Mouse (Mus musculus) lung, postnatal 0 days (tissue): ENCODE results near the gene Rbm20. TPM values are rescaled to one million over a fixed set of nuclear protein-coding genes. Genes with fewer than 3 reads are reported as not detected.

Source experiments
- ATAC-seq: fragments of 200-750 bp; cut with Nextera tagmentation; 2 replicates; pipeline ENCODE4 v1.8.0; 2017; ENCODE audit warnings: moderate library complexity
- DNase-seq: peaks from one replicate; pipeline ENCODE4 v3.0.0-alpha.2; 2016; ENCODE audit warnings: low spot score
- H3K27ac ChIP-seq: fragments of 300-500 bp; sonication (generic); 2 replicates; pipeline ENCODE4 v1.5.1; 2014; ENCODE audit warnings: antibody characterized with exemption, mild to moderate bottlenecking, low read length, mixed read lengths
- H3K27me3 ChIP-seq: fragments of 300-500 bp; sonication (generic); replicated peaks from 2 replicates; pipeline ENCODE4 v1.6.1; 2014; ENCODE audit warnings: low read length, mixed read lengths; ENCODE audit not compliant: insufficient read depth
- H3K36me3 ChIP-seq: fragments of 300-500 bp; sonication (generic); 2 replicates; pipeline ENCODE4 v1.6.1; 2014; ENCODE audit warnings: low read length, mixed read lengths; ENCODE audit not compliant: insufficient read depth
- H3K4me1 ChIP-seq: fragments of 300-500 bp; sonication (generic); 2 replicates; pipeline ENCODE4 v1.6.1; 2014; ENCODE audit warnings: antibody characterized with exemption, low read depth, low read length, mixed read lengths; ENCODE audit not compliant: insufficient read depth
- H3K4me2 ChIP-seq: fragments of 300-500 bp; sonication (generic); replicated peaks from 2 replicates; pipeline ENCODE4 v1.6.1; 2014; ENCODE audit warnings: low read depth, mild to moderate bottlenecking, low read length, moderate library complexity, mixed read lengths
- H3K4me3 ChIP-seq: fragments of 300-500 bp; sonication (generic); 2 replicates; pipeline ENCODE4 v1.5.1; 2014; ENCODE audit warnings: low read depth, low read length
- H3K9ac ChIP-seq: fragments of 300-500 bp; sonication (generic); replicated peaks from 2 replicates; pipeline ENCODE4 v1.6.1; 2014; ENCODE audit warnings: low read depth, mild to moderate bottlenecking
- H3K9me3 ChIP-seq: fragments of 300-500 bp; sonication (generic); 2 replicates; pipeline ENCODE4 v1.6.1; 2016; ENCODE audit warnings: low read length, mixed read lengths
- CTCF ChIP-seq: IDR thresholded peaks from 2 replicates; pipeline ENCODE4 v1.5.1; 2016; ENCODE audit warnings: antibody characterized with exemption, mild to moderate bottlenecking
- EP300 ChIP-seq: IDR thresholded peaks from 2 replicates; pipeline ENCODE4 v1.6.1; 2016; ENCODE audit warnings: antibody characterized with exemption, mild to moderate bottlenecking, control low read depth
- WGBS: fragments of 180-500 bp; shearing (Covaris S2); extraction: QIAGEN DNeasy Blood & Tissue Kit; methylation state at CpG from one replicate; pipeline ENCODE4 v1.1.7; 2014; 5-methylcytosine and 5-hydroxymethylcytosine counted together
- polyA plus RNA-seq: library from polyadenylated mRNA; unstranded; fragments of >200 nt; fragmentation: Nextera tagmentation; extraction: Ambion mirVana; gene quantifications from 2 replicates; pipeline ENCODE4 v1.2.1, GENCODE M21; 2015

Gene Rbm20
- polyA plus RNA-seq, 1 experiment from 2014 or later, result 0.51 TPM

GRCm38 (mm10) chr19:53657437-53657836 is 19.7 kb upstream of the Rbm20 start:
- H3K9ac ChIP-seq, result no peak overlapping the region
- DNase-seq (no peak), ATAC-seq (no peak)
- no peak overlapping the region for H3K4me3 ChIP-seq
- H3K9me3 ChIP-seq, result no peaks in the 10 kb centered on the region
- no peak for TF ChIP-seq EP300
- TF ChIP-seq CTCF, result no peak
- H3K4me1 ChIP-seq, result peaks cover 7% of the 10 kb centered on the region; the same call in 1 of the 2 replicates
- H3K36me3 ChIP-seq, result no peaks in the 10 kb centered on the region
- H3K4me2 ChIP-seq, result no peak overlapping the region
- no peak overlapping the region for H3K27ac ChIP-seq
- 69% methylated on average over 5 of the region's 5 CpGs for WGBS
- H3K27me3 ChIP-seq, result no peaks in the 10 kb centered on the region

GRCm38 (mm10) chr19:53660722-53661420 is 16.2 kb upstream of the Rbm20 start:
- Histone ChIP-seq H3K9ac (no peak overlapping the region), H3K4me2 (no peak overlapping the region), H3K36me3 (no peaks in the 10 kb centered on the region), H3K9me3 (no peaks in the 10 kb centered on the region), H3K27ac (no peak overlapping the region), H3K4me3 (no peak overlapping the region), H3K27me3 (no peaks in the 10 kb centered on the region), H3K4me1 (no peaks in the 10 kb centered on the region)
- no peak for TF ChIP-seq EP300
- no peak for TF ChIP-seq CTCF
- DNase-seq, result no peak
- ATAC-seq, result no peak
- 65% methylated on average over 9 of the region's 9 CpGs for WGBS

- Histone ChIP-seq H3K4me2 (no peak overlapping the region), H3K9me3 (no peaks in the 10 kb centered on the region), H3K9ac (no peak overlapping the region), H3K27ac (no peak overlapping the region), H3K36me3 (no peaks in the 10 kb centered on the region), H3K4me3 (no peak overlapping the region), H3K27me3 (peaks cover 5% of the 10 kb centered on the region; the same call in 1 of the 2 replicates), H3K4me1 (no peaks in the 10 kb centered on the region)
- ATAC-seq, result no peak
- 50% methylated on average over 13 of the region's 14 CpGs for WGBS
- no peak for DNase-seq
- TF ChIP-seq CTCF, result no peak
- no peak for TF ChIP-seq EP300
These were observed 15.0 kb upstream of the Rbm20 start for GRCm38 (mm10) chr19:53661938-53662722.

- H3K4me3 ChIP-seq, result no peak overlapping the region
- H3K27ac ChIP-seq, result no peak overlapping the region
- H3K27me3 ChIP-seq, result peaks cover 10% of the 10 kb centered on the region; the same call in 1 of the 2 replicates
- TF ChIP-seq CTCF (no peak), EP300 (no peak)
- 87% methylated on average over 9 of the region's 9 CpGs for WGBS
- no peak for DNase-seq
- ATAC-seq, result no peak
- H3K4me2 ChIP-seq, result no peak overlapping the region
- no peak overlapping the region for H3K9ac ChIP-seq
- no peaks in the 10 kb centered on the region for H3K9me3 ChIP-seq
- no peaks in the 10 kb centered on the region for H3K4me1 ChIP-seq
- H3K36me3 ChIP-seq, result no peaks in the 10 kb centered on the region
These were observed 12.3 kb upstream of the Rbm20 start for GRCm38 (mm10) chr19:53664831-53665230.

- 84% methylated on average over 4 of the region's 4 CpGs for WGBS
- peaks cover 12% of the 10 kb centered on the region; the same call in 1 of the 2 replicates for H3K27me3 ChIP-seq
- no peak overlapping the region for H3K27ac ChIP-seq
- no peak overlapping the region for H3K4me2 ChIP-seq
- DNase-seq, result no peak
- ATAC-seq, result no peak
- H3K4me1 ChIP-seq, result no peaks in the 10 kb centered on the region
- no peaks in the 10 kb centered on the region for H3K9me3 ChIP-seq
- H3K4me3 ChIP-seq, result no peak overlapping the region
- no peak for TF ChIP-seq EP300
- TF ChIP-seq CTCF, result no peak
- H3K36me3 ChIP-seq, result no peaks in the 10 kb centered on the region
- no peak overlapping the region for H3K9ac ChIP-seq
These were observed 11.7 kb upstream of the Rbm20 start for GRCm38 (mm10) chr19:53665391-53665790.

- DNase-seq, result no peak
- no peaks in the 10 kb centered on the region for H3K4me1 ChIP-seq
- 28% methylated on average over 8 of the region's 8 CpGs for WGBS
- no peak for ATAC-seq
- H3K9ac ChIP-seq, result no peak overlapping the region
- no peak overlapping the region for H3K4me3 ChIP-seq
- H3K27me3 ChIP-seq, result peaks cover 15% of the 10 kb centered on the region; the same call in 1 of the 2 replicates
- H3K4me2 ChIP-seq, result no peak overlapping the region
- no peak for TF ChIP-seq EP300
- TF ChIP-seq CTCF, result no peak
- H3K36me3 ChIP-seq, result no peaks in the 10 kb centered on the region
- no peaks in the 10 kb centered on the region for H3K9me3 ChIP-seq
- H3K27ac ChIP-seq, result no peak overlapping the region
These were observed 10.4 kb upstream of the Rbm20 start for GRCm38 (mm10) chr19:53666708-53667107.
